Mouse (Mus musculus) heart, embryonic 16.5 days (tissue): Measurements from ENCODE around the gene Misp. TPM values are rescaled to one million over a fixed set of nuclear protein-coding genes. Genes with fewer than 3 reads are reported as not detected.

Experiments used
- ATAC-seq: fragments of 200-750 bp; cut with Nextera tagmentation; replicated peaks from 2 replicates; pipeline ENCODE4 v1.8.0; 2017; ENCODE audit warnings: moderate number of reproducible peaks; ENCODE audit not compliant: insufficient read depth, low FRiP score; ENCODE audit errors: extremely low read depth
- H3K27ac ChIP-seq: fragments of 300-500 bp; sonication (generic); 2 replicates; pipeline ENCODE4 v1.5.1; 2014; ENCODE audit warnings: mild to moderate bottlenecking, low read length, control low read depth, moderate library complexity
- H3K27me3 ChIP-seq: fragments of 300-500 bp; sonication (generic); 2 replicates; pipeline ENCODE4 v1.6.1; 2014; ENCODE audit warnings: low read length, mixed read lengths; ENCODE audit not compliant: control insufficient read depth, insufficient read depth
- H3K36me3 ChIP-seq: fragments of 300-500 bp; sonication (generic); 2 replicates; pipeline ENCODE4 v1.6.1; 2014; ENCODE audit not compliant: control insufficient read depth, insufficient read depth
- H3K4me1 ChIP-seq: fragments of 300-500 bp; sonication (generic); 2 replicates; pipeline ENCODE4 v1.6.1; 2014; ENCODE audit warnings: low read length, mixed read lengths; ENCODE audit not compliant: control insufficient read depth, insufficient read depth
- H3K4me2 ChIP-seq: fragments of 300-500 bp; sonication (generic); 2 replicates; pipeline ENCODE4 v1.6.1; 2014; ENCODE audit warnings: low read depth, mild to moderate bottlenecking, control low read depth, low read length
- H3K4me3 ChIP-seq: fragments of 300-500 bp; sonication (generic); 2 replicates; pipeline ENCODE4 v1.5.1; 2014; ENCODE audit warnings: mild to moderate bottlenecking, control low read depth, low read length
- H3K9ac ChIP-seq: fragments of 300-500 bp; sonication (generic); 2 replicates; pipeline ENCODE4 v1.6.1; 2014; ENCODE audit warnings: low read length, control low read depth
- H3K9me3 ChIP-seq: fragments of 300-500 bp; sonication (generic); replicated peaks from 2 replicates; pipeline ENCODE4 v1.6.1; 2016; ENCODE audit warnings: low read length; ENCODE audit not compliant: control insufficient read depth
- WGBS: fragments of 180-500 bp; shearing (Covaris S2); extraction: QIAGEN DNeasy Blood & Tissue Kit; methylation state at CpG from one replicate; pipeline ENCODE4 v1.1.7; 2014; 5-methylcytosine and 5-hydroxymethylcytosine counted together
- polyA plus RNA-seq: library from polyadenylated mRNA; unstranded; fragments of >200 nt; fragmentation: Nextera tagmentation; extraction: Ambion mirVana; gene quantifications from 2 replicates; pipeline ENCODE4 v1.2.1, GENCODE M21; 2015

Gene Misp
- polyA plus RNA-seq, 1 experiment from 2014 or later = 1.9 TPM

GRCm38 (mm10) chr10:79801837-79802236, 19.0 kb upstream of the Misp start:
- Histone ChIP-seq H3K4me2 (no peak overlapping the region), H3K4me1 (peaks cover 16% of the 10 kb centered on the region), H3K4me3 (no peak overlapping the region), H3K27ac (no peak overlapping the region), H3K9ac (no peak overlapping the region), H3K9me3 (no peaks in the 10 kb centered on the region), H3K36me3 (no peaks in the 10 kb centered on the region), H3K27me3 (no peaks in the 10 kb centered on the region)
- ATAC-seq = no peak
- 36% methylated on average over 3 of the region's 3 CpGs for WGBS

- Histone ChIP-seq H3K27me3 (no peaks in the 10 kb centered on the region), H3K27ac (no peak overlapping the region), H3K36me3 (no peaks in the 10 kb centered on the region), H3K9me3 (no peaks in the 10 kb centered on the region), H3K4me3 (no peak overlapping the region), H3K4me1 (peaks cover 13% of the 10 kb centered on the region), H3K4me2 (no peak overlapping the region), H3K9ac (0 out of 2 replicates have a peak overlapping the region, but pooled peaks have one; percentile 6)
- peak; percentile 14; the same call in 1 of the 2 replicates for ATAC-seq
- 30% methylated on average over 11 of the region's 11 CpGs for WGBS
Observed at GRCm38 (mm10) chr10:79802331-79802971, 18.3 kb upstream of the Misp start.

- H3K4me2 ChIP-seq = no peak overlapping the region; the same call in 1 of the 2 replicates
Observed at GRCm38 (mm10) chr10:79803716-79804323, 17.0 kb upstream of the Misp start.

GRCm38 (mm10) chr10:79805636-79806035, 15.2 kb upstream of the Misp start:
- peak; percentile 59 for ATAC-seq

More at GRCm38 (mm10) chr10:79803716-79804323, 17.0 kb upstream of the Misp start:
- Histone ChIP-seq H3K27me3 (no peaks in the 10 kb centered on the region), H3K36me3 (no peaks in the 10 kb centered on the region), H3K4me1 (peaks cover 13% of the 10 kb centered on the region), H3K27ac (no peak overlapping the region), H3K4me3 (no peak overlapping the region), H3K9ac (no peak overlapping the region), H3K9me3 (no peaks in the 10 kb centered on the region)
- 26% methylated on average over 29 of the region's 29 CpGs for WGBS
- ATAC-seq = no peak

GRCm38 (mm10) chr10:79806331-79806730, 14.5 kb upstream of the Misp start:
- H3K9ac ChIP-seq = peak overlapping the region; percentile 17; the same call in 1 of the 2 replicates
- 74% methylated on average over 9 of the region's 9 CpGs for WGBS
- H3K4me3 ChIP-seq = peak overlapping the region; percentile 8
- H3K4me2 ChIP-seq = peak overlapping the region; percentile 43
- H3K27ac ChIP-seq = peak overlapping the region; percentile 84
- no peaks in the 10 kb centered on the region for H3K36me3 ChIP-seq
- peaks cover 13% of the 10 kb centered on the region for H3K4me1 ChIP-seq
- no peak for ATAC-seq
- H3K9me3 ChIP-seq = no peaks in the 10 kb centered on the region
- no peaks in the 10 kb centered on the region for H3K27me3 ChIP-seq

More at GRCm38 (mm10) chr10:79805636-79806035, 15.2 kb upstream of the Misp start:
- no peaks in the 10 kb centered on the region for H3K9me3 ChIP-seq
- H3K36me3 ChIP-seq = no peaks in the 10 kb centered on the region
- no peak overlapping the region; the same call in 1 of the 2 replicates for H3K9ac ChIP-seq
- peaks cover 13% of the 10 kb centered on the region for H3K4me1 ChIP-seq
- H3K27me3 ChIP-seq = no peaks in the 10 kb centered on the region
- H3K4me2 ChIP-seq = peak overlapping the region; percentile 43
- peak overlapping the region; percentile 84 for H3K27ac ChIP-seq
- H3K4me3 ChIP-seq = peak overlapping the region; percentile 8; the same call in 1 of the 2 replicates
- WGBS = 44% methylated on average over 11 of the region's 11 CpGs

- H3K27ac ChIP-seq = peak overlapping the region; percentile 84
- H3K9me3 ChIP-seq = no peaks in the 10 kb centered on the region
- no peak overlapping the region for H3K9ac ChIP-seq
- ATAC-seq = no peak; the same call in 1 of the 2 replicates
- 70% methylated on average over 10 of the region's 10 CpGs for WGBS
- peak overlapping the region; percentile 43 for H3K4me2 ChIP-seq
- no peaks in the 10 kb centered on the region for H3K36me3 ChIP-seq
- H3K4me1 ChIP-seq = peaks cover 13% of the 10 kb centered on the region
- H3K27me3 ChIP-seq = no peaks in the 10 kb centered on the region
- H3K4me3 ChIP-seq = peak overlapping the region; percentile 27
Observed at GRCm38 (mm10) chr10:79806972-79807371, 13.8 kb upstream of the Misp start.

GRCm38 (mm10) chr10:79807826-79808225, 13.0 kb upstream of the Misp start:
- H3K27ac ChIP-seq = peak overlapping the region; percentile 84
- no peaks in the 10 kb centered on the region for H3K9me3 ChIP-seq
- H3K4me2 ChIP-seq = peak overlapping the region; percentile 43
- no peaks in the 10 kb centered on the region for H3K36me3 ChIP-seq
- no peak overlapping the region for H3K9ac ChIP-seq
- peaks cover 5% of the 10 kb centered on the region; the same call in 1 of the 2 replicates for H3K4me1 ChIP-seq
- no peak overlapping the region; the same call in 1 of the 2 replicates for H3K4me3 ChIP-seq
- H3K27me3 ChIP-seq = no peaks in the 10 kb centered on the region
- ATAC-seq = peak; percentile 12; the same call in 1 of the 2 replicates
- WGBS = 63% methylated on average over 11 of the region's 11 CpGs

GRCm38 (mm10) chr10:79808728-79809127, 12.1 kb upstream of the Misp start:
- no peak overlapping the region for H3K4me3 ChIP-seq
- no peaks in the 10 kb centered on the region for H3K4me1 ChIP-seq
- H3K36me3 ChIP-seq = no peaks in the 10 kb centered on the region
- no peak overlapping the region for H3K9ac ChIP-seq
- H3K9me3 ChIP-seq = no peaks in the 10 kb centered on the region
- 73% methylated on average over 11 of the region's 11 CpGs for WGBS
- H3K27ac ChIP-seq = peak overlapping the region; percentile 84
- ATAC-seq = no peak
- peak overlapping the region; percentile 34 for H3K4me2 ChIP-seq
- no peaks in the 10 kb centered on the region for H3K27me3 ChIP-seq
